Mouse (Mus musculus): ENCODE results near the gene Il2. TPM values are rescaled to one million over a fixed set of nuclear protein-coding genes. Genes with fewer than 3 reads are reported as not detected.

Gene Il2
- 0.22 TPM in 1 of 2 replicates, not detected in the other for polyA plus RNA-seq (2012; rRNA removed)

GRCm38 (mm10) chr3:37125655-37126054 lies at the start of gene Il2:
Il2 (minus strand) TSS chr3:37125959.
- Histone ChIP-seq H3K36me3 (ENCODE audit: control insufficient read depth, insufficient read depth, low read length) (no peaks in the 10 kb centered on the region), H3K27me3 (ENCODE audit: control insufficient read depth, insufficient read depth, low read length) (no peaks in the 10 kb centered on the region), H3K4me1 (ENCODE audit: control insufficient read depth, insufficient read depth, insufficient read length) (peaks cover 2% of the 10 kb centered on the region; the same call in 1 of the 2 replicates), H3K27ac (ENCODE audit: insufficient read depth, low read length) (no peak within 1 kb of the TSS), H3K4me3 (ENCODE audit: extremely low read depth, insufficient read depth, insufficient read length) (no peak within 1 kb of the TSS)
- no peak for TF ChIP-seq CTCF (IDR thresholded peaks at IDR 0.05; ENCODE audit: extremely low read depth, insufficient read depth, insufficient read length, insufficient replicate concordance)
- TF ChIP-seq POLR2A (IDR thresholded peaks at IDR 0.05; ENCODE audit: low read depth, low read length), result no peak
- DNase-seq (ENCODE audit: low read depth in 1 of 2, low spot score in 2 of 2), result no peak
- WGBS, result 74% methylated on average over 4 of the region's 4 CpGs

- H3K4me3 ChIP-seq (ENCODE audit: extremely low read depth, insufficient read depth, insufficient read length), result no peak overlapping the region
- TF ChIP-seq POLR2A (IDR thresholded peaks at IDR 0.05; ENCODE audit: low read depth, low read length) (no peak), CTCF (IDR thresholded peaks at IDR 0.05; ENCODE audit: extremely low read depth, insufficient read depth, insufficient read length, insufficient replicate concordance) (no peak)
- DNase-seq (ENCODE audit: low read depth in 1 of 2, low spot score in 2 of 2), result no peak
- H3K27me3 ChIP-seq (ENCODE audit: control insufficient read depth, insufficient read depth, low read length), result no peaks in the 10 kb centered on the region
- H3K27ac ChIP-seq (ENCODE audit: insufficient read depth, low read length), result no peak overlapping the region
- H3K36me3 ChIP-seq (ENCODE audit: control insufficient read depth, insufficient read depth, low read length), result no peaks in the 10 kb centered on the region
- WGBS, result 32% methylated on average over 10 of the region's 10 CpGs
- H3K4me1 ChIP-seq (ENCODE audit: control insufficient read depth, insufficient read depth, insufficient read length), result no peaks in the 10 kb centered on the region
Measured at GRCm38 (mm10) chr3:37174711-37175572, 49.2 kb upstream of the Il2 start.

- no peaks in the 10 kb centered on the region for H3K36me3 ChIP-seq (ENCODE audit: control insufficient read depth, insufficient read depth, low read length)
- WGBS, result 36% methylated on average over 8 of the region's 8 CpGs
- no peak for DNase-seq (ENCODE audit: low read depth in 1 of 2, low spot score in 2 of 2)
- H3K27ac ChIP-seq (ENCODE audit: insufficient read depth, low read length), result no peak overlapping the region
- H3K27me3 ChIP-seq (ENCODE audit: control insufficient read depth, insufficient read depth, low read length), result no peaks in the 10 kb centered on the region
- H3K4me3 ChIP-seq (ENCODE audit: extremely low read depth, insufficient read depth, insufficient read length), result no peak overlapping the region
- no peaks in the 10 kb centered on the region for H3K4me1 ChIP-seq (ENCODE audit: control insufficient read depth, insufficient read depth, insufficient read length)
- no peak for TF ChIP-seq POLR2A (IDR thresholded peaks at IDR 0.05; ENCODE audit: low read depth, low read length)
- TF ChIP-seq CTCF (IDR thresholded peaks at IDR 0.05; ENCODE audit: extremely low read depth, insufficient read depth, insufficient read length, insufficient replicate concordance), result no peak
Measured at GRCm38 (mm10) chr3:37173285-37173684, 47.5 kb upstream of the Il2 start.

- no peak for DNase-seq (ENCODE audit: low read depth in 1 of 2, low spot score in 2 of 2)
- no peak for TF ChIP-seq POLR2A (IDR thresholded peaks at IDR 0.05; ENCODE audit: low read depth, low read length)
- no peak for TF ChIP-seq CTCF (IDR thresholded peaks at IDR 0.05; ENCODE audit: extremely low read depth, insufficient read depth, insufficient read length, insufficient replicate concordance)
- Histone ChIP-seq H3K4me3 (ENCODE audit: extremely low read depth, insufficient read depth, insufficient read length) (no peak overlapping the region), H3K27me3 (ENCODE audit: control insufficient read depth, insufficient read depth, low read length) (no peaks in the 10 kb centered on the region), H3K4me1 (ENCODE audit: control insufficient read depth, insufficient read depth, insufficient read length) (no peaks in the 10 kb centered on the region), H3K27ac (ENCODE audit: insufficient read depth, low read length) (no peak overlapping the region), H3K36me3 (ENCODE audit: control insufficient read depth, insufficient read depth, low read length) (no peaks in the 10 kb centered on the region)
- 49% methylated on average over 2 of the region's 2 CpGs for WGBS
Measured at GRCm38 (mm10) chr3:37169283-37169682, 43.5 kb upstream of the Il2 start.

GRCm38 (mm10) chr3:37161096-37161495 lies 35.3 kb upstream of the Il2 start:
- Histone ChIP-seq H3K36me3 (ENCODE audit: control insufficient read depth, insufficient read depth, low read length) (no peaks in the 10 kb centered on the region), H3K4me1 (ENCODE audit: control insufficient read depth, insufficient read depth, insufficient read length) (no peaks in the 10 kb centered on the region), H3K27me3 (ENCODE audit: control insufficient read depth, insufficient read depth, low read length) (no peaks in the 10 kb centered on the region), H3K4me3 (ENCODE audit: extremely low read depth, insufficient read depth, insufficient read length) (no peak overlapping the region), H3K27ac (ENCODE audit: insufficient read depth, low read length) (no peak overlapping the region)
- no peak for DNase-seq (ENCODE audit: low read depth in 1 of 2, low spot score in 2 of 2)
- 91% methylated on average over 4 of the region's 4 CpGs for WGBS
- TF ChIP-seq CTCF (IDR thresholded peaks at IDR 0.05; ENCODE audit: extremely low read depth, insufficient read depth, insufficient read length, insufficient replicate concordance), result no peak
- TF ChIP-seq POLR2A (IDR thresholded peaks at IDR 0.05; ENCODE audit: low read depth, low read length), result no peak

GRCm38 (mm10) chr3:37158246-37158645 lies 32.5 kb upstream of the Il2 start:
- H3K4me1 ChIP-seq (ENCODE audit: control insufficient read depth, insufficient read depth, insufficient read length), result no peaks in the 10 kb centered on the region
- no peak overlapping the region for H3K27ac ChIP-seq (ENCODE audit: insufficient read depth, low read length)
- no peak overlapping the region for H3K4me3 ChIP-seq (ENCODE audit: extremely low read depth, insufficient read depth, insufficient read length)
- no peaks in the 10 kb centered on the region for H3K27me3 ChIP-seq (ENCODE audit: control insufficient read depth, insufficient read depth, low read length)
- no peaks in the 10 kb centered on the region for H3K36me3 ChIP-seq (ENCODE audit: control insufficient read depth, insufficient read depth, low read length)
- TF ChIP-seq POLR2A (IDR thresholded peaks at IDR 0.05; ENCODE audit: low read depth, low read length), result no peak
- no peak for TF ChIP-seq CTCF (IDR thresholded peaks at IDR 0.05; ENCODE audit: extremely low read depth, insufficient read depth, insufficient read length, insufficient replicate concordance)
- 52% methylated on average over 3 of the region's 3 CpGs for WGBS
- DNase-seq (ENCODE audit: low read depth in 1 of 2, low spot score in 2 of 2), result no peak

GRCm38 (mm10) chr3:37157082-37157481 lies 31.3 kb upstream of the Il2 start:
- no peaks in the 10 kb centered on the region for H3K36me3 ChIP-seq (ENCODE audit: control insufficient read depth, insufficient read depth, low read length)
- no peaks in the 10 kb centered on the region for H3K27me3 ChIP-seq (ENCODE audit: control insufficient read depth, insufficient read depth, low read length)
- DNase-seq (ENCODE audit: low read depth in 1 of 2, low spot score in 2 of 2), result no peak
- H3K4me3 ChIP-seq (ENCODE audit: extremely low read depth, insufficient read depth, insufficient read length), result no peak overlapping the region
- H3K4me1 ChIP-seq (ENCODE audit: control insufficient read depth, insufficient read depth, insufficient read length), result peaks cover 5% of the 10 kb centered on the region; the same call in 1 of the 2 replicates
- 67% methylated on average over 8 of the region's 8 CpGs for WGBS
- H3K27ac ChIP-seq (ENCODE audit: insufficient read depth, low read length), result no peak overlapping the region
- TF ChIP-seq CTCF (IDR thresholded peaks at IDR 0.05; ENCODE audit: extremely low read depth, insufficient read depth, insufficient read length, insufficient replicate concordance), result no peak
- TF ChIP-seq POLR2A (IDR thresholded peaks at IDR 0.05; ENCODE audit: low read depth, low read length), result no peak
